Mouse (Mus musculus) lung, postnatal 0 days (tissue): ENCODE results near the gene Acta2.

Experiments used
- CTCF ChIP-seq: IDR thresholded peaks from 2 replicates; pipeline ENCODE4 v1.5.1; 2016; ENCODE audit warnings: antibody characterized with exemption, mild to moderate bottlenecking
- EP300 ChIP-seq: IDR thresholded peaks from 2 replicates; pipeline ENCODE4 v1.6.1; 2016; ENCODE audit warnings: antibody characterized with exemption, mild to moderate bottlenecking, control low read depth

- TF ChIP-seq CTCF (no peak), EP300 (no peak)
These were observed 43.1 kb upstream of the Acta2 start for GRCm38 (mm10) chr19:34298531-34298930.
